Mouse (Mus musculus) common myeloid progenitor, adult 5-6 weeks (primary cell): ENCODE data around the gene Plagl2. TPM values are rescaled to one million over a fixed set of nuclear protein-coding genes. Genes with fewer than 3 reads are reported as not detected.
A peak's percentile ranks its signal among the peaks of the same experiment; 100 is the strongest.

ENCODE experiments used
- ATAC-seq: replicated peaks from 2 replicates; pipeline ENCODE4 v1.8.0; 2016; ENCODE audit warnings: low read depth, mild to moderate bottlenecking, moderate TSS enrichment, inconsistent platforms; ENCODE audit not compliant: poor library complexity, severe bottlenecking
- total RNA-seq: library from RNA; stranded (forward); fragments of 200-1000, 187-1606 nt; gene quantifications from 2 replicates; pipeline ENCODE4 v1.2.3, GENCODE M21; 2017

Plagl2 gene
- total RNA-seq, 1 experiment from 2014 or later: 11.2 TPM

DNA sequence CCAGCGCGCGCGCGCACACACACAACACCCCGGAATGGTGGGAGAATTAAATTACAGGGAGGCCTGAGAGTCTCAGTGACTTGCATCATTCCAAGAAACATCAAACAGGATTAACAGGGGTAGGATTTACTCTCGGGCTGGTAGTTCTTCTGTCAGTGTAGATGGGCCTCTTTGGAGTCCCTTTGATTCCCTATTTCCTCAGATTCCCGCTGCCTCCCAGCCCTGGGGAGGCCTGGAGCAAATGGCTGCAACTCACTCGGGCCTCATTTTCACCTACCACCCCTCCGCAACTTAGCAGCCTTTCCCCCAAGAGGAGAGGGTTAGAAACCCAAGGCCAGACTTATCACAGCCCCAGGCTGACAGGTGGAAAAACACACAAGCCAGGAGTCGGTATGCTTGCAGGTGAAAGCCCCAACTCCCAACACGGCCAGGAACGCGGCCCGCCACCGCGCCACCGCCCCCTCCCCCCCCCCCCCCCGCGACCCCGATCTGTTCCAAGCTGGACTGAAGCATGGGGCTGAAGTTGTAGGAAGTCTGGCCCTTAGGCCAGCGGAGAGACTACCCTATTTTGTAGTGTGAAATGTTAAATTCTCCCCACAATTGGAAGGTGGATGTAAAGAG is 1.3 kb downstream of the Plagl2 start:
- ATAC-seq: no peak

DNA sequence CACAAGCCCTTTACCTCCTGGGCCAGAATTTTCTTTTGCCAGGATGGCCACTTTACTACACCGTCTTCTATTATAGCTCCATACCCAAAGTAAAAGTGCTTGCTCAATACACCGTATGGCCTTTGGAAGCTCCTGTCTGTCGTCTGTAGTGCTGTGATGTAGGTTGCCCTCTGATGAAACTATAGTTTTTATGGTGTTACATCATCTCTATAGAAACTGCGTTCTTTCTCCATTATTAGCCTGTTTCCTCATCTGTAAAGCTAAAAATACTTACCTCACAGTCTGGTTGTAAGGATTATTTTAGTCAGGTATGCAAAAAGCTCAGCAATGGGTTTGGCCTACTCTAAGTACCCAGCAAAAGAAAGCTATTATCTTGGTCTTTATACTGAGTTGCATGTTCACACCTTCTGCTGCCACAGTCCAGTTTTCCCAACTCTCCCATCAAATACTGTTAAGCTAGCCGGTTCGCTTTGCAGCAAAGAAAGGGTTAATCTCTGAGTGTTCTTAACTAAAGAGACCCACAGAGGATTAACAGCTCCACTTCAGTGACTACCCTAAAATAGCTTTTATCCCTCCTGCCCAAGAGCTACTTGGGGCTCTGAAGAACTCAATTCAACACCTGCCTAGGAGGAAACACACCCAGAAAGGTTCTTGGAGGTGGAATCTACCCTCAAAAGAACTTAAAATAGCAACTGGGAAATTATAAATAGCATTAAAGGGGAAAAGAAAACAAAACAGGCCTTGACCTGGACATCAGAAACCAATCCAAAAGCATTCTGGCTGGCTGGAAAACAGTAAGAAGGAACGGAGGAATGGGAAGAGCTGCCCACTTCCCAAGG is 2.0 kb downstream of the Plagl2 start:
- peak; percentile 40 for ATAC-seq

DNA sequence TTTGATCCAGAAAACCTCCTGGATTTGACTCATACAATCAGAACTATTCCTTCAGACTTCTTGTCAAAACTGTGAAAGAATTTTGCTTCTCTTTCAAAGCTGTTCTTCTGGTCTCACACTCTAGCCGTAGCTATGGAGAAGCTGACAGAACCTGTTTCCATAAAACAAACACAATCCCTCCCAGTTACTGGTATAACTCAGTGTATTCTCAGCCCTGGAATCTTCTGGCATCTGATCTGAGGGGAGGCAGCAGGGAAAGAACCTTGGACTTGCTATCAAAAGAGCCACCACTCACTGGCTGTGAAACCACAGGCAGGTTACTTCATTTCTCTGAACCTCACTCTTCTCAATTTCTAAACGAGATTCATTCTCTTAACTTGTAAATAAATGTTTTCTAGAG is 2.8 kb downstream of the Plagl2 start:
- no peak for ATAC-seq

DNA sequence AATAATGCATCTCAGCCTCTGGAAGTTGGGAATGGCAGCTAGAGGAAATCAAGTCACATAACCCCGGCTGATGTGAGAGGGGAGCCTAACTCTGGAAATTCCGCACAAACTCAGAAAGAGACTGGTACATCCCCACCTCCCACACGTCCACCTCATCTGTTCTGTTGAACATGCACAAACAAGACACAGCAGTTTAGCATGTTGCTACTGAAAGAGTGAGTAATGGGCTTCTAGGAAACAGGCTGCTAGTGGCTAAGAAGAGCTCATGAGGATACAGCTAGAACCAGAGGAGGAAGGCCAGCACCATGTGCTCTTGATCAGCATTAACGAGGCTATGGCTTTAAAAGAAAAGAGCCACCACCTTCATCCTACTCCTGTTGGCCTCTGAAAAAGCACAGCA is 3.3 kb downstream of the Plagl2 start:
- ATAC-seq: no peak

DNA sequence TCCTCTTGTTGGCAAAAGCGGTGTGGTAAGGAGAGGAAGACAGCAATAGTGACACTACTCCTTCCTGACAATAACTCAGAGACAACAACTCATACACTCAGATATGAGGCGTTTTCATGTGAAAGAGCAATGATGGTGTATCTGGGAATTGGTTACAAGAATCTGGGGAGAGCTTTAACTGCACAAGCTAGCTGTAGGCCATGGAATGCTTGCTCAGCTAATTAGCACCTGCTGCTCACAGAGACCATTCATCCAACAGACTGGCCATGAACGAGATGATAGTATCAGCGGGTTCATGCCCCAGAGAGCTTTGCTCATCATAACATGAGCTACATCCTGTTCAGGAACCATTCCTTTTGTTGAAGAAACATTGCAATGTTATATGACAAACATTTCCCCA is 4.0 kb downstream of the Plagl2 start:
- no peak for ATAC-seq

DNA sequence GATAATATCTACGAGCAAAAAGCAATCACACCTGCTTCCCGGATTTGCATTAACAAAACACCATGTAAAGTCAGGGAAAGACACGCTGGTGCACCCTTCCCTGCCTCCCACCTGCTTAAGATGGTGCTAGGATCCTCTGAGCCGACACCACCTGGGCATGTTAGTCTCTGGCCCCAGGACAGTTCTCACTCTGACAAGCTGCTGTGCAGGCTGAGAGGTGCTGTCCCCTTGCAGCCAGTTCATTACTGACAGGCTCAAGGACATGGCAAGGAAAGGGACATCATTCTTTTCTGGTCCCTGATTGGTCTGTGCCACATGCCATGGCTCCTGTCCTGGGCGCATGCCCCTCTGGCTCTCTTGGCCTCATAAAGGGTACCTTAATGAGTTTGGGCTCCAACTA is 12.7 kb downstream of the Plagl2 start:
- no peak for ATAC-seq

DNA sequence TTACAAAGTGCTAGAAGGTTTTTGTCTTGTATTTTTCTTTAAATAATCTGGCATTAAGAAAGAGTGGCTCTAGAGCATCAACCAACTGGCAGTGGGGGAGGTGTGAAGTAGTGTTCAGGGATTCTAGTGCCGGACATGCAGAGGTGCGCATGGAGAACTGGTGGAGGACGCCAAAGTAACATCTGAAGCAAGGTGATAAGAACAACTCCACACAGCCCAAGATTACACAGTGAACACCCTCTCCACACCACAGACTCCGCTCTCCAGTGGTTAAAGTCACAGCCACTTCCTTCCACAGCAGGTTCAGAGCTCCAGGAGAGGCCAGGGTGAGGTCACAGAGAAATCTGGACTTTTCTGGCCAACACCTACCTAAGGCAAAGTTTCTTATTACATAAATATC is 13.3 kb downstream of the Plagl2 start:
- ATAC-seq: peak; percentile 48

DNA sequence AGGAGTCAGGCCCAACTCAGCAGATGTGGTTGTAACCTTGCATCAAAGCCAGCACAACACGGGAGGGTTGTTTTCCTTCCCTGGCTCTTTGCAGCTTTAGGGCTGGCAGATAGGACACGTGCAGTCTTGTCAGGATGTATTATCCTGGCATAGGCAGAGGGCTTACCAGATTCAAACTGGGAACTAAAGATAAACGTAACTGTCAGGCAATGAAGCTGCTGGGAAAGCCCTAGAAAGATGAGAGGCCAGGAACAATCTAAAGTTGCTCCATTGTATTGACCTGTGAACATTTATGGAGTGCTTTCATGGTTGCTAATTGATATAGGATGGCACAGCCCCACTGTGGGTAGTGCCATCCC is 15.7 kb downstream of the Plagl2 start:
- ATAC-seq: no peak

DNA sequence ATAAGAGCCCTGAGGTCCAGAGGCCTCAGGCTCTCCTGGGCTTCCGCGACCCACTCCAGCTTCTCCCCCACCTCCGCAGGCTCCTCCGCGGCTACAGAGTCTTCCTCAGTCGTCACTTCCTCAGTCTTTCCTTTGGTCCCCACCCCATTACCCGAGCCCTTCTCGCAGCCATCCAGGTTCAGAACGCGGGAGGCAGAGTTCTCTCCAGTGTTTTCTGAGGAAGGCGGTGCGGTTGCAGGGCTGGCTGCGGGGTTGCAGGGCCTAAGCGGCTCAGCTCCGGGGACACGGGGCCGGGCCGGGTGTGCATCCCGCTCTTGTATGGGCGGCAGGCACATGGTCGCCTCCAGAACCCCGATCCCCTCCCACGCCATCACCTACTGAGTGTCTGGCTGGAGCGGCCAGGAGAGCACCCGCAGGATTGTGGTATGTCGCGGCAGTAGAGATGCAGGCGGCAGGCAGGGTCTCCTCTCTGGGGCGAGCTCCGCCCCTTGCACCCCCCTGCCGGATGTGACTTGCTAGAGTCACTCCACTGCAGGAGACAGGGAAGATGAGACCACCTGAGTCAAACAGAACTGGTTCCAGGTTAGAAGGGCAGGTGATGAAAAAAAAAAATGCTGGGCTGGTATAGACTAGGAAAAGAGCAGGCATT is 16.2 kb downstream of the Plagl2 start, which contains the start of gene Tspyl3:
Gene Tspyl3, minus strand, starts transcription at position 496 of the 649 bp plus-strand sequence.
- ATAC-seq: peak; percentile 76

DNA sequence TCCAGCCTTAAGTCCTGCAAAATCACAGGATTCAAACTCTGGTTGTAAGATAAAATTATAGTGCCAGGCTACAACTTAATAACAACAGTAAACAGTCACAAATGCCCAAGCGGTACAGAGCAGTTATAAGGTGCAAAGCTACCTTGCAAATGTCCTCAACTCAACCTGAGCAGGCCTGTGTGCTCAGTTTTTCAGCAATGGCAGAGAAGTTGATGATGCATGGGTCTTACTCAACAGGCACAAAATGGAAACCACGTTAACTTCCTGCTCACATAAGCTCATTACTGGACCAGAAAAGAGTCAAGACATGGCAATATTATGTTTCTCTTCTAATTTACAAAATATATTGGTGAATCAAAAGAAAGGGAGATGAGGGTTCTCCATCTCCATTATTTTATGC is 18.7 kb downstream of the Plagl2 start:
- ATAC-seq: no peak

DNA sequence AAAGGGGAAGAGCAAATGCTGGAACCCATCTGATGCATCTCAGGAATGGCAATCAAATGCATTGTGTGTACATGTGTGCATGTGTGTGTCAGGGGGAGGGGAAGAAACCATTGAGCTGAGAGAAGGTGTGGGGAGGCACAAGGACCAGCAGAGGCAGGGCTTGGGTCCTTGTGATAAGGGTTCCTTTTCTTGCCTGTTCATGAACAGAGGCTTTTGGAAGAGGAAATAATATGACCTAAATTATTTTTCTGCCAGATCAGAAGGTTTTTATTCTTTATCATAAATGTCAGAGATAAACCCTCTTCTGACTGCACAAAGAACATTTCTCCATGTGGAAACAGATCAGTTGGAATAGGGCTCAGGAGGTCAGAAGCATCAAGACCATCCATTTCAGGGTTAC is 19.1 kb downstream of the Plagl2 start:
- no peak for ATAC-seq

DNA sequence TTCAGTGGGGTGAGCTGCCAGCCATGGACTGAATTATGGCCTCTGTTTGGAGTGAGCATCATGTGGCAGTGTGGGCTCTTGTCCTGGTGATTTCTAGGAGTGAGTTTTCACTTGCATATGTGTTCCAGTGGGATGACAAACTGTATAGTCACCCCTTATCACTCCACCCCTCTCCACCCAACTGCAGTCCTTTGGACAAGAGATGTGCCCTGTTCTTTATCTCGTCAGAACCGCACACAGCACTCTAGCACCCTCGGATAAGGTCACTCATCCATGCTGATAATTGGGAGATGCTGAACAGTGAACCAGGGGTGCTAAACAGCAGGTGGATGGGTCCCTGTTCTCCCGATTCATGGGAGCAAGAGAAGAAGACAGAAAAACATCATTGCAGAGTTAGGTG is 19.6 kb downstream of the Plagl2 start:
- no peak for ATAC-seq

DNA sequence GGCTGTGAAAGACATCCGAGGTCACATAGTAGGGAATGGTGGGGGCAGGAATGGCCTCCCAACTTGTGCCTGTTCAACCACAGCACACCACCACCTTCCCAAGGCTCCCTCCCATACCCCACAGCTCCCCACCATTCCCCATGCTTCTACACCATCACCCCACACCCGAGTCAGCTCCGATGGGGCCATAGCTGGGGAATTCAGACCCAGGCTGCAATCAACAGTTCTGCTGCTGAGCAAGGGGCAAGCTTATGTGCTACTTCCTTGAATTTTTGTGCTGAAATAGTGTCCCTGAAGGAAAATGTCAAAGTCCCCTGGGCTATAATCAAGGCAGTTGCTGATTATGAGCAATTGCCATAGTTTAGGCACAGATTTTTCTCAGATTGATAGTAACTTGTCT is 22.7 kb downstream of the Plagl2 start:
- ATAC-seq: no peak

DNA sequence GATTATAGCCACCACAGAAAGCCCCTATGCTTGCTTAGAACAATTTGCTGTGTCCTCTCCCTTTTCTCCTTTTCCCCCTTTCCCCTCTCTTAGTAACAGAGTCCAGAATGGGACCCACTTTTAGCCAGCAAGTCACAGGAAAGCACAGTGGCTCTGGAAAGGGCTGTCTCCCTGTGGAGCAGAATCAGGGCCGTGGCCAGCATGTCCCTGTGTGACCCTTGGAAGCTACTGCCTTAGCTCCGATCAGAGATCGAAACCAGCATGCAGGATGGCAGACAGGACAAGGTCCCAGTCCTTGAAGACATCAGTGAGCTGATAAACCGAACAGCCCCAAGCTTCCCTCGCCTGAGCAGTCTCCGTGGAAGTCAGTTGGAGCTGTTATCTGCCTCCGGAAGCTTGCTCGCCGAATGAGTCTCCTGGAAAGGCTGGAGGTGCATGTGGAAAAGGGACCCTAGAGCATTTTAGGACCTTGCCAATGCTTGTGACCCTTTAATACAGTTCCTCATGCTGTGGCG is 23.3 kb downstream of the Plagl2 start:
- no peak for ATAC-seq

DNA sequence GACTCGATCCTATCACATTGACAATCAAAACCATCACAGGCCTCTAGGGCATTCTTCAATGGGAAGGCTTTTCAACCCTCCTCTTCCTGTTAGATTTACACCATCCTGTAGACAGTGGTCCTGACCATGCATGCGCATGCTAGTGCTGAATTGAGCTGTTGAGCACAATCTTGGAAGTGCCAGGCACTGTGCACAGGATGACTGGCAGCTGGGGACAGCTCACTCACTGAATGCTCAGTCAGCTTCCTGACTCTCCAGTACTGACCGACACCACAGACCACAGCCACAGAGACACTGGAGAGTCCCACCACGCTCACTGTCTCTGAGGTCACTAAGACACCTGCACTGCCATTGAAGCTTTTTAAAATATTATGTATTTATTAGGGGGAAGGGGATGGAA is 25.8 kb downstream of the Plagl2 start:
- ATAC-seq: peak; percentile 69

DNA sequence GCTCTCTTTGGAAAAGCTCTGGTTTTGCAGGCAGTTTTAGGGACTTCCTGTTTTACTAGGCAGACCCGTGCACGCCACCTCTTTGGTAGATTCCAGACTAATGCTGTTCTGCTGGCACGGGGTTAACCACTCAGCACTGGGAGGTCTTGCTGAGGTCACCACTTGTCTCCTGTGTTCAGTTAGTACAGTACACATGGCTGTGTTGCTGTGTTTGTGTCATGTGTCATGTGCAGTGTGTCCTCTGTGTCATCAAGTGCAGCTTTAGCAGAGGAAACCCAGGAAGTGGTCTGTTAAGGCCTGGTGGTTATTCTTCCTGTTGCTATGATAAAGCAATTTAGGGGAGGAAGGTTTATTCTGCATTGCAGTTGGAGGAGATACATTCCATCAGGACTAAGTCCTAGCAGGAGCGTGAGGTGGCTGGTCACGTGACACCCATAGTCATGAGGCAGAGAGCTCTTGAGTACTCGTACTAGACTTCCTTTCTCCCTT is 26.4 kb downstream of the Plagl2 start:
- peak; percentile 90 for ATAC-seq

DNA sequence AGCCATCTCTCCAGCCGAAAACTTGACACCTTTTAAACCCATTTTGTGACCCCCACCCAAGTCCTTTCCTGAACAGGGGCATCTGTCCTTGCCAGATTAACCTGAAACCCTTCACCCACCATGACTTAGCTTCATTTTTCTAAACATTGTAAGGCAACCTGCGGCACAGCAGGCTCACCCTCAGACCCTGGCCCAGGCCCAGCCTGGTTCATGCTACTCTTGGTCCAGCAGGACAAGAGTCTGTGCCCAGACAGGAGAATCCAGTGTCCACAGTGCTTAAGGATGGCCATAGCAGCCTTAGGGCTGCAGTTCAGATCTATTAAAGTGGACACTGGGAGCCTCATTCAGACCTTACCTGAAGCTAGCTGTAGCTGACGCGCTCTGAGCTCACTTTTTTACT is 27.9 kb downstream of the Plagl2 start:
- no peak for ATAC-seq

DNA sequence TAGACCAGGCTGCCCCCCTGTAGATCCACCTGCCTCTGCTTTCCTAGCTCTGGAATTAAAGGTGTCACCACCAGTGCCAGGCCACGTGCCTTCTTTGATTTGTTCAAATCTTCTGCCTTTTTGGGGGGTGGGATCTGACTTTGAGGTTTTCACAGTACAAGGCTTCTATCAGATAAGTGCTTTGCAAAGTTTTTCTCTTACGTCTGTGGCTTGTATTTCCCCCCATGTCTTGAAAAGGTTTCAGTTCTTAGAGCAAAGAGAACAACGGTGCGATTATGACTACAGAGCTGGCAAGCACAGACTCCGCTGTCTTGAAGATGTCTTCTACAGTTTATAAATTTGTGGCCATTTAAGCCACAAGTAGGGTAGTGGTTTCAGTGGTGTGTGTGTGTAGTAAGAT is 29.8 kb downstream of the Plagl2 start:
- no peak for ATAC-seq

DNA sequence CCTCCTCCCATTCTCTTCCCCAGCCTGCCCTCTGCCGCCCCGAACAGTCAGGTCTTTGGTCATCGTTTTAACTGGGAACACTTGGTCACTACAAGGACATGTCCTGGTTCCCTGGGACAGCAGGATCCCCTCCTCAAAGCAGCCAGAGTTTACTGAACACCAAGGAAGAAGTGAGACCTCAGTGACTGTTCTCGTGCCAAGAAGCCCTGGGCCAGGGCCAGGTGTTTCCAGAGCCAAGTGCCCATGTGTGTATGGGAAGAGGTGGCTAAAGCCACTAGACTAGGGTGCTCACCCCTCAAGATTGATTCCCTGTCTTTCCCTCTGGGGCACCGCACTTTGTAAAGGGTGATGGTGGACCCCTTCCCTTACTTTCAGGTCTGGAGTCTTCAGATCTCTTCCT is 31.9 kb downstream of the Plagl2 start:
- no peak for ATAC-seq

DNA sequence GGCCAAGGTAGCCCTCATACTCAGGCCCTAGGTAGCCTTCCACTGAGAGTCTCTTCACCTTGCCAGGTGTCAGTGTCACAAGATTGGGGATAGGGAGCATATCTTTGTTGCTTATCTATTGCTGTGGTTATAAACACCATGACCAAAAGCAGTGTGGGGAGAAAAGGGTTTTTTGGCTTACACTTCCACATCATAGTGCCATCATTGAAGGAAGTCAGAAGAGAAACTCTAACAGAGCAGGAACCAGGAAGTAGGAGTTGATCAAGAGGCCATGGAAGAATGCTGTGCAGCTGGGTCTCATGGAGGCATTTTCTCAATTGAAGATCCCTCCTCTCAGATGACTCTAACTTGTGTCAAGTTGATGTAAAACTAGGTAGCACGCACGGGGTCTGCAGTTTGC is 33.1 kb downstream of the Plagl2 start:
- no peak for ATAC-seq

DNA sequence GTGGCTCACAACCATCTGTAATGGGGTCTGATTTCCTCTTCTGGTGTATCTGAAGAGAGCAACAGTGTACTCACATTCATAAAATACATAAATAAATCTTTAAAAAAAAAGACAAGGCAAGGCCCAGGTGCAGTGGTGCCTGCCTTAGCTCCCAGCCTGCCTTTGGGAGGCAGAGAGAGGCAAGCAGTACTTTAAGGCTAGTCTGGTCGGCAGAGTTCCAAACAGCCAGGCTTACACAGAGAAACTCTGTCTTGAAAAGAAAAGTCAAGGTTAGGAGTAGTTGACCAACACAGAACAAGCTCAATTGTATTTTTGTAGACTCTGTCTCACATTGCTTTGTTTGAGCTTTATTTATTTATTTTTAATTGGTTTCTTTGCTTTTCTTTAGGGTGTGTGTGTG is 38.5 kb downstream of the Plagl2 start:
- ATAC-seq: no peak
